Mouse (Mus musculus) hindbrain, embryonic 10.5 days (tissue): ENCODE results near the gene St3gal5. TPM values are rescaled to one million over a fixed set of nuclear protein-coding genes. Genes with fewer than 3 reads are reported as not detected.
"Not testable (repeated sequence)": the region's sequence is repeated elsewhere in the genome, so short reads cannot be mapped to it uniquely, and the experiment has no call there.

Experiments used
- DNase-seq: peaks from one replicate; pipeline ENCODE4 v3.0.0-alpha.2; 2017; ENCODE audit warnings: low spot score
- H3K27ac ChIP-seq: fragments of 300-500 bp; sonication (generic); 2 replicates; pipeline ENCODE4 v1.5.1; 2016; ENCODE audit warnings: mild to moderate bottlenecking, moderate library complexity
- H3K27me3 ChIP-seq: fragments of 300-500 bp; sonication (generic); 2 replicates; pipeline ENCODE4 v1.6.1; 2016; ENCODE audit warnings: mild to moderate bottlenecking; ENCODE audit not compliant: poor library complexity, insufficient read depth, severe bottlenecking
- H3K36me3 ChIP-seq: fragments of 300-500 bp; sonication (generic); 2 replicates; pipeline ENCODE4 v1.6.1; 2016; ENCODE audit warnings: mild to moderate bottlenecking, moderate library complexity
- H3K4me1 ChIP-seq: fragments of 300-500 bp; sonication (generic); replicated peaks from 2 replicates; pipeline ENCODE4 v1.6.1; 2016; ENCODE audit warnings: mild to moderate bottlenecking
- H3K4me3 ChIP-seq: fragments of 300-500 bp; sonication (generic); 2 replicates; pipeline ENCODE4 v1.5.1; 2016; ENCODE audit warnings: mild to moderate bottlenecking, moderate library complexity
- H3K9me3 ChIP-seq: fragments of 300-500 bp; sonication (generic); 2 replicates; pipeline ENCODE4 v1.6.1; 2016; ENCODE audit warnings: mild to moderate bottlenecking, moderate library complexity
- WGBS: fragments of 180-500 bp; shearing (Covaris S2); methylation state at CpG from one replicate; pipeline ENCODE4 v1.1.7; 2016; 5-methylcytosine and 5-hydroxymethylcytosine counted together
- polyA plus RNA-seq: library from polyadenylated mRNA; unstranded; fragments of >200 nt; fragmentation: Nextera tagmentation; extraction: Ambion mirVana; gene quantifications from 2 replicates; pipeline ENCODE4 v1.2.1, GENCODE M21; 2016

The St3gal5 gene
- polyA plus RNA-seq, 1 experiment from 2014 or later = 43.0 TPM

DNA sequence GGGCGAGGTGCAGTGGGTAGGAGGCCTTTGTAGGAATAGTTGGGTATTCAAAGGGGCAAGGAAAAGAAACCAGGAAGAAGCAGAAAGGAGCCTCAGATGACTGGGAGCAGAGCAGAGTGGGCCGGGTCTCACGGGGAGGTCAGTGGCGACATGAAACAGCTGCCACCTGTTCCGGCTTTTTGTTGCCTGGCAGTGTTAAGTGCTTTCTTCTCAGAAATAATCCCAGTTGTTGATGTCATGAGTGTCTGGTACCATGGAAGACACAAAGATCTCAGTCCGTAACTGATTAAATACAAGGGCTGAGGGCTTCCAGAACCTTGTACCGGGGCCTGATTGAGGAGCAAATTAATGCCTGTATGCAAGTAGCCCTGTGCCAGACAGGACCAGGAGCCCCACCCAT is 47.0 kb downstream of the St3gal5 start:
- Histone ChIP-seq H3K9me3 (peaks cover 6% of the 10 kb centered on the region; the same call in 1 of the 2 replicates), H3K4me3 (no peak overlapping the region), H3K27me3 (no peaks in the 10 kb centered on the region), H3K4me1 (0 out of 2 replicates have a peak, but pooled peaks cover 4% of the 10 kb centered on the region), H3K36me3 (peaks cover 39% of the 10 kb centered on the region), H3K27ac (no peak overlapping the region)
- DNase-seq = no peak
- WGBS = 86% methylated on average over 7 of the region's 7 CpGs

DNA sequence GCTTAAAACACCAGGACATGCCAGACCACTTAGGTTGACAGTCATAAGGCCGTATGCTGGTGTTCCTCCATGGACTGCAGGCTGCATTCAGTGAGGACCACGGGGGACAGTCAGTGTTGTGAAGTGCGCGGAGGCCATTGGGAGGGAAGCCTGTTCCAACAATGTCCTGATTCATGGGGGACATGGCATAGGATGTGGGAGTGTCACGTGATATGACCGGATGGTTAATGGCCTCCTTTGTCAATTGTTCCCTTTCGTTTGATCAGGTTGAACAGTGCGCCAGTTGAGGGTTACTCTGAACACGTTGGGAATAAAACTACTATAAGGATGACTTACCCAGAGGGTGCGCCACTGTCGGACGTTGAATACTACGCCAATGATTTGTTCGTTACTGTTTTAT is 49.4 kb downstream of the St3gal5 start:
- peaks cover 15% of the 10 kb centered on the region for H3K9me3 ChIP-seq
- DNase-seq = no peak
- H3K27ac ChIP-seq = no peak overlapping the region
- no peaks in the 10 kb centered on the region for H3K4me1 ChIP-seq
- H3K27me3 ChIP-seq = no peaks in the 10 kb centered on the region
- H3K4me3 ChIP-seq = no peak overlapping the region
- WGBS = 84% methylated on average over 14 of the region's 14 CpGs
- H3K36me3 ChIP-seq = peaks cover 64% of the 10 kb centered on the region

DNA sequence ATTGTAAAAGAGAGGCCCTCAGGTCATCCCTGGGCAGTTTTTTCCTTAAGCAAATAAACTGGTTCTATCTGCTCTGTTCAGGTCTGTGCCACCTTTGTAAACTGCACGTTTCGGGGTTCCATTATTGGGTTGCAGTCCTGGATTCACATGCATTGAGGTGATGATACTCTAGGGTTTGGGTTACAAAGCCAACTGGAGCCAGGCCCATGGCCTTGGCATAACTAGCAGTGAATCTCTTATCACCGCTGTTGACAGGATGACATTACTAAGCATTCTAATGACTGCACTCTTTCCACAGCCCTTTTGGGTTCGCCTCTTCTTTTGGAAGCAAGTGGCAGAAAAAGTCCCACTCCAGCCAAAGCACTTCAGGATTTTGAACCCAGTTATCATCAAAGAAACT is 51.3 kb downstream of the St3gal5 start:
- Histone ChIP-seq H3K4me3 (no peak overlapping the region), H3K9me3 (peaks cover 15% of the 10 kb centered on the region), H3K27ac (no peak overlapping the region), H3K4me1 (0 out of 2 replicates have a peak, but pooled peaks cover 3% of the 10 kb centered on the region), H3K36me3 (peaks cover 72% of the 10 kb centered on the region), H3K27me3 (no peaks in the 10 kb centered on the region)
- 97% methylated on average over 4 of the region's 4 CpGs for WGBS
- no peak for DNase-seq

DNA sequence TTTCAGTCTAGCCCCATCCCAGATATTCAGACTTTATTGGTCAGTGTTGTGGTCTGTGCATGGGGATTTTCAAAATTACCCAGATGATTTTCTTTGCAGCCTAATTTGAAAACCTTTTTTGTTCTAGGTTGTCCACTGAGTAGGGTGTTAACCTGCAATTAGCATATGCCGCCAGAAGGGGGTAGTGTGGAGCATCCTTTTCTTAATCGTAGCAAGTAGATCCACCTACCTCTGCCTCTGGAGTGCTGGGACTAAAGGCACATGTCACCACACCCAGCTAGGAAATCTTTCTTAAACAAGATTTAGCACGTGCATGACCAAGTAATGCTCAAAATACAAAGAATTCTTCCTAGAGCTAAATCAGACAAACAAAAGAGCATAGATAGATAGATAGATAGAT is 52.4 kb downstream of the St3gal5 start:
- peaks cover 15% of the 10 kb centered on the region for H3K9me3 ChIP-seq
- H3K4me3 ChIP-seq = no peak overlapping the region
- no peak overlapping the region for H3K27ac ChIP-seq
- no peaks in the 10 kb centered on the region for H3K27me3 ChIP-seq
- DNase-seq = no peak
- WGBS = 91% methylated on average over 3 of the region's 3 CpGs
- H3K4me1 ChIP-seq = 0 out of 2 replicates have a peak, but pooled peaks cover 3% of the 10 kb centered on the region
- H3K36me3 ChIP-seq = peaks cover 73% of the 10 kb centered on the region

DNA sequence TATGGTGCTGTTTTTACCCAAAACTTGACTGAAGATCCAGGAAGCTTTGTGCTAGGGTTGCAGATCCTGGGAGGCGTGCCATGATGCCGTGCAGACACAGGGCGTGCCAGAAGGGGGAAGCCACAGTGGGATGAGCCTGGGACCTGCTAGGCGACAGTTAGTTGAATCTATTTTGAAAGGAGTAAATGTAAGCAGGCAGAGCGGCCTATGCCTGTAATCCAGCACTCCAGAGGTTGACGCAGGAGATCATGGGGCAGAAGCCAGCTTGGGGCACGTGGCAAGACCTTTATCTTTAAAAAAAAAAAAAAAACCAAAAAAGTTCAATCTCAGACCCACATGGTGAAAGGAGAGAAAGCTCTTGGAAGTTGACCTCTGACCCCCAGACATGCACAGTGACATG is 55.3 kb downstream of the St3gal5 start:
- Histone ChIP-seq H3K27me3 (no peaks in the 10 kb centered on the region), H3K27ac (peak overlapping the region; percentile 24; the same call in 1 of the 2 replicates), H3K9me3 (peaks cover 15% of the 10 kb centered on the region), H3K4me1 (0 out of 2 replicates have a peak, but pooled peaks cover 3% of the 10 kb centered on the region), H3K4me3 (no peak overlapping the region), H3K36me3 (peaks cover 73% of the 10 kb centered on the region)
- DNase-seq = no peak
- WGBS = 90% methylated on average over 7 of the region's 7 CpGs

DNA sequence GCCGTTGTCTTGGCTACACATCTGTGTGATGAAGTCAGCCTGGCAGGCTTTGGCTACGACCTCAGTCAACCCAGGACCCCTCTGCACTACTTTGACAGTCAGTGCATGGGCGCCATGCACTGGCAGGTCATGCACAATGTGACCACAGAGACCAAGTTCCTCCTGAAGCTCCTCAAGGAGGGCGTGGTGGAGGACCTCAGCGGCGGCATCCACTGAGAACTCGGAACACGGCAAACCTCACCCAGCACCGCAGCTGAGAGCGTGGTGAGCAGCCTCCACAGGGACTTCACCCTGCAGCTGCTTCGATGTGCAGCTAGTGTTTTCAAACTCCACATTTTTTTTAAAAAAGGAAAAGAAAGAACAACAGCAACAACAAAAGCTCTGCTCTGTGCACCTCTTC is 56.1 kb downstream of the St3gal5 start:
- 85% methylated on average over 11 of the region's 11 CpGs for WGBS
- H3K36me3 ChIP-seq = peaks cover 66% of the 10 kb centered on the region
- DNase-seq = no peak

DNA sequence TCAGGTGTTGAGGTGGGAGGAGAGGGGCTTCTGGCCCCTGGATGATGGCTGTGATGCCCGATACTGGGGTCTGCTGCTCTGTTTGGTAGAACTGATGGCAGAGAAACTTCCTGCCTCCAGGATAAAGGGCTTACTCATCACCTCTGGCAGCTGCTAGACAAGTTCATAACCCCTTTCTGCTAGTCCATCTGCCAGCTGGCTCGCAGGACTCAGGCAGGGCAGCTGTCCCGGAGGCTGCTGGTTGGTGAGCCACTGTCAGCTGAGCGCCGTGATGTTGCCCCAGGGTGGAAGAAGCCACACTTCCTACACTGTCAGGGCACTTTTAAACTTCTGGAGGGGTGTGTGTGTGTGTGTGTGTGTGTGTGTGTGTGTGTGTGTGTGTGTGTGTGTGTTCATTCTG is 56.6 kb downstream of the St3gal5 start:
- WGBS = 63% methylated on average over 5 of the region's 5 CpGs

More for the DNA sequence above, 56.1 kb downstream of the St3gal5 start:
- Histone ChIP-seq H3K27me3 (no peaks in the 10 kb centered on the region), H3K9me3 (peaks cover 15% of the 10 kb centered on the region), H3K4me3 (no peak overlapping the region), H3K27ac (peak overlapping the region; percentile 40; the same call in 1 of the 2 replicates), H3K4me1 (0 out of 2 replicates have a peak, but pooled peaks cover 3% of the 10 kb centered on the region)

DNA sequence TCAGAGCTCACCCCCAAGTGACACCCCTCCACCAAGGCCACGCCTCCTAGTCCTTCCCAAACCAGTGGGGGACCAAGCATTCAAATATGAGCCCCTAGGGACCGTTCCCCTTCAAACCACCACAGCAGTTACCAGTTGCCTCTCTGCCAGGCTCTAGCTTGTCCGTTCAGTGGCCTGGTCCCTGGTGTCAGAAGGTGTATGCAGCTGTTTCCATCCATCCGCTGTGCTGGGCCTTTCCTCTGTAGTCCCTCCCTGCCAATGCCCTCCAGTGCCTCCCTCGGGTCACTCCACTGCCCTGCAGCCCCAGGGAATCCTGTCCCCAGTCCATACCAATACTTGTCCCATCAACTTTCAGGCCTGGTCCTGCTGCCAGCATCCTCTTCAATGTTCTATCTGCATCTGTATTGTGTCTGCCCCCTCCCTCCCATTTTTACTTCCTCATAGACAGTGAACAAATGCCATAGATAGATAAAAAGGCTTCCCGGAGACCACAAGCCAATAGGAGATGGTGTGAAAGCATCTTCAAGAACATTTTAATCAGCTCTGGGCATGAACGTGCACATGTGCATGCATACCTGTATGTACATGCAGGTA is 57.6 kb downstream of the St3gal5 start:
- Histone ChIP-seq H3K4me1 (0 out of 2 replicates have a peak, but pooled peaks cover 3% of the 10 kb centered on the region), H3K9me3 (peaks cover 2% of the 10 kb centered on the region), H3K4me3 (no peak overlapping the region), H3K27ac (peak overlapping the region; percentile 64), H3K36me3 (peaks cover 50% of the 10 kb centered on the region), H3K27me3 (no peaks in the 10 kb centered on the region)
- DNase-seq = no peak
- 88% methylated on average over 7 of the region's 7 CpGs for WGBS

More for the DNA sequence above, 56.6 kb downstream of the St3gal5 start:
- H3K4me3 ChIP-seq, H3K4me1 ChIP-seq, H3K27me3 ChIP-seq, DNase-seq, H3K27ac ChIP-seq: not testable (repeated sequence)
- H3K9me3 ChIP-seq = peaks cover 12% of the 10 kb centered on the region
- H3K36me3 ChIP-seq = peaks cover 60% of the 10 kb centered on the region

DNA sequence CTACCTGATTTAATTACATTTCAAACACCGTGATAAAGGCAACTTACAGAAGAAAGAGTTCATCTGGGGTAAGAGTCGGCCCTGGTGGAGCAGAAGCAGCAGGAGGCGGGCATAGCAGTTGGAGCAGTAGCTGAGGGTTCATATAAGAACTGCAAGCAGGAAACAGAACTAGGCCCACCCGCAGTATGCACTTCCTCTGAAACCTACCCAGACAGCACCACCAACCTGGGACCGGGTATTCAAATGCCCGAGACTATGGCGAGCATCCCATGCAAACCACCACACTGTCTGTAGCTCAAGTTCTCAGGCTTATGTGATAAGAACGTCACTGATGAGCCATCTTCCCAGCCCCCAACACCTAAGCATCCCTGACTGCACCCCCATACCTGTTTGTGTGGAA is 58.3 kb downstream of the St3gal5 start:
- Histone ChIP-seq H3K9me3 (no peaks in the 10 kb centered on the region), H3K27me3 (no peaks in the 10 kb centered on the region), H3K36me3 (peaks cover 44% of the 10 kb centered on the region), H3K27ac (no peak overlapping the region), H3K4me3 (no peak overlapping the region), H3K4me1 (0 out of 2 replicates have a peak, but pooled peaks cover 3% of the 10 kb centered on the region)
- no peak for DNase-seq
- WGBS = 88% methylated on average over 8 of the region's 8 CpGs

DNA sequence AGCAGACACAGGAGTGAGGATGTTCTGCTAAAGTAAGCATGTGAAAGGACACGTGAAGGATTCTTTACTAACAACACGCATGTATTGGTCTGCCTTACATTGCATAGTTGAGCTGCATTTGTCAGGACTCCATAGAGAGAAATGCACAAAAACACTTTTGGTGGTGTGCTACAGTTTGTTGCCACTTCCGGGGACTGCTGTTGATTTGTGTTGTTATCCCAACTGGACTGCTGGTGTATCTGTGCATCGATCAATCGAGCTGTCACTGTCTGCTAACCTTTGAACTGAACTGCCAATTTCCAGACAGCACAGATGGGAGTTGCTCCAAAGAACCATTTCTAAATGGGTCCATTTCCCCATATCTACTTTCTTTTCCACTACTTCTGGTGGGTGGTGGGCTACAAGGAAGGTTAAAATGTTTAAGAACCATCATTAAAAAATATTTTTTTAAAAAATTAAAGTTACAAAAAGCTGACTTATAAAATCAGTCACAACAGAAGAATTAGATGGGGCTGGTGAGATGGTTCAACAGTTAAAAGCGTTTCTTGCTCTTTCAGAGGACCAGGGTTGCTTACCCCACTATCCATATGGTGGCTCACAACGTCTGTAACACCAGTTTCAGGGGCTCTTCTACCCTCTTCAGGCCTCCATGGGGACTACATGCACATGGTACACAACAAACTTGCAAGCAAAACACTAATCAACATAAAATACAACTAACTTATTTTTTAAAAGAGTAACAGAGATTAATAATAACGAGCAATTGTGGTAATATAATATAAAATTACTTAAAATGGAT is 61.8 kb downstream of the St3gal5 start:
- peaks cover 15% of the 10 kb centered on the region for H3K4me1 ChIP-seq
- no peak overlapping the region for H3K4me3 ChIP-seq
- H3K27me3 ChIP-seq = no peaks in the 10 kb centered on the region
- no peaks in the 10 kb centered on the region for H3K9me3 ChIP-seq
- 85% methylated on average over 8 of the region's 8 CpGs for WGBS
- peaks cover 16% of the 10 kb centered on the region for H3K36me3 ChIP-seq
- DNase-seq = no peak
- no peak overlapping the region for H3K27ac ChIP-seq

DNA sequence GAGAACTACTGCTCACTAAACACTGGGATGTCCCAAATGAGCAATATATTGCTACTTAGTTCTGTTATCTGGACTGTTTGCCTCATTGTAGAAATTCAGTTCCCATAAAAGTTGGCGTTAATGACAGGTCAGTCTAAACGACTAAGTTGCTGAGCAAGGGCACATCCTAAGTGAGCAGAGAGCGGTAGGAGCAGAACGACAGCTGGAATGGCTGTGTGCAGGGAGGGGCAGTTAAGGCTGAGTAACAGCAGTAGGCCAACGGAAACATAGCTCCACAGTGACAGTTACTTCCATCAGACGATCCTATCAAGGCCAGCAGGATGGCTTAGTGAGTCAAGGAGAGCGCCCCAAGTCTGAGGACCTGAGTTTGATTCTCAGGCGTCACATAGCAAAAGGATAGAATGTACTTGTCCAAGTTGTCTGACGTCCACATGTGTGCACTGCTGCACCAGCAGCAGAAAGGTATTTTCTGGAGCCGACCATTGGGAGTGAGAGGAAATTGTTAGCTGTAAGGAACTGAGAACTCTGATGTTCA is 62.5 kb downstream of the St3gal5 start:
- Histone ChIP-seq H3K27ac (no peak overlapping the region), H3K9me3 (no peaks in the 10 kb centered on the region), H3K4me1 (peaks cover 22% of the 10 kb centered on the region), H3K36me3 (peaks cover 11% of the 10 kb centered on the region), H3K27me3 (no peaks in the 10 kb centered on the region), H3K4me3 (no peak overlapping the region)
- 84% methylated on average over 10 of the region's 10 CpGs for WGBS
- DNase-seq = no peak

DNA sequence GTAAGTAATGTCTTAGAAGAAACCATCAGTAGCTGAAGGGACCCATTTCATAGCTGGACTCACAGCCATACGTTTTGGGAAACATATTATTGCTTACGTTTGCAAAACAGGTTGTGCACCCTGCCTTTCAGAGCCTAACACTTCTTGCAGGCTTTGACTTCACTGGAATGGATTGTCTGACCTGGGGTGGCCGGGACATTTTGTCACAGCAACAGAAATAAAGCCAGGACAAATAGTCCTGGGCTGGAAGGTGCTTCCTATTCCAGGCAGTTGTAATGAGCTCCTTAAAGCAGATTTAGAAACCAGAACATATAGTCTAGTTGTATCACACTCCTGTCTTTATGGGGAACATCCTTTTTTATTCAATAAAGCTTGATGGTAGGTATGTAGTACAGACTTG is 63.6 kb downstream of the St3gal5 start:
- Histone ChIP-seq H3K4me3 (no peak overlapping the region), H3K36me3 (peaks cover under 1% of the 10 kb centered on the region; the same call in 1 of the 2 replicates), H3K9me3 (no peaks in the 10 kb centered on the region), H3K27ac (no peak overlapping the region), H3K4me1 (peaks cover 25% of the 10 kb centered on the region), H3K27me3 (no peaks in the 10 kb centered on the region)
- 85% methylated on average over 3 of the region's 3 CpGs for WGBS
- no peak for DNase-seq

DNA sequence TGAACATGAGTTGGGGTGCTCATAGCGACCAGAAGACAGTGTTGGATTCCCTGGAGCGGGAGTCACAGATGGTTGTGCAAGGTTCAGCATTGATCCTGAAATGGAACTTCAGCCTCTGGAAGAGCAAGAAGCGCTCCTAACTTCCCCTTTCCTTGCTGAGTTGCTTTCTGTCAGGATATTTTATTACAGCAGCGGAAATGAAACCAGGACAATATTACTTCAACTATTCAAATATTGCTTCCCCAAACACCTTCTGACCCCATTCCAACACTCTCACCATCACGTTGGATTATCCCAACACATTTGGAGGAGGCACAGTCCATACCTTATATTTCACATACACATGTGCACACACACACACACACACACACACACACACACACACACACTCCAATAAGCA is 64.4 kb downstream of the St3gal5 start:
- peaks cover 25% of the 10 kb centered on the region for H3K4me1 ChIP-seq
- H3K4me3 ChIP-seq = no peak overlapping the region
- WGBS = 77% methylated on average over 5 of the region's 5 CpGs
- no peak for DNase-seq
- H3K9me3 ChIP-seq = no peaks in the 10 kb centered on the region
- no peaks in the 10 kb centered on the region for H3K27me3 ChIP-seq
- H3K36me3 ChIP-seq = no peaks in the 10 kb centered on the region
- H3K27ac ChIP-seq = no peak overlapping the region
